Comparison of ENCODE assay signal across 15 mouse cellular contexts in the genomic region with DNA sequence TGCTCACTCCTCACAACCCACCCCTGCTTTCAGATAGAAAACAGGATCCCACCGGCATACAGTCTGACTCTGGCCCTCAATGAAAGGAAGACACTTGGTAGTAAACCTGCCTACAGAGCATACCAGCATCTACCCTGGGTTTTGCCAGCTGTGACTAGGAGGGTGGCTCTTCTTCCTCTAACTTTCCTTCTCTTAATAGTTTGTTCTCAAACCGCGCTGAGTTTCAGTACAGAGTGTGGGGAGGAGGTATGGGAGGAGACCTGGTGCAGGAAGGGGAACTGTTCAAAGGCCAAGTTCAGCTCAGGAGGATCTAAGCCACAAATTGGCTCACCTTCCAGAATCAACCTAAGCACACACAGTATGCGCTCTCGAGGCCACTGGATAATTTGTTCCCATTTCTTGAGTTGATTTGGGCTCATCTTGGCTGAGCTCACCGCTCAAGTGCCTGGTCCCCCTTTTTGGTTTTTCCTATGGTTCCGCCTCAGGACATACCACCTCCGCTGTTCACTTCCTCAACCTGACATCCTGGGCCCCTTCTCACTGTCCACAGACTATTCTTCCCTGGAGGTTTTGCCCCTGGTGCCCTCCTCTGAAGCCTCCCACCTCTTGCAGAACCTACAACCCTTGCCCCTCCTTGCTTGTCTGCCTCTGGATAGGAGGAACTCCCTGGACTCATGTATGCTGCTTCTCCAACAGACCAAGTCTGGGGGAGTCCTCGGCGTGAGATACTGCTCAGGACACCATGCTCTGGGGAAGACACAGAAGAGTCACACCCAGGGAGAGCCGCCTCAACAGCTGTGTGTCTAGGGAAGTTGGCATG. TPM values are rescaled to one million over a fixed set of nuclear protein-coding genes. Genes with fewer than 3 reads are reported as not detected.
DNase-seq lines count a peak whose midpoint lies in the region; ATAC-seq and TF ChIP-seq lines count a peak whose summit lies in the region.
"Had no signal": no experiment of that assay in that cellular context is flagged by ENCODE, and none has a peak within 500 bp of the region (broad histone marks: within the 10 kb centered on the region; RNA-seq: fewer than 3 reads in every experiment).

No protein-coding gene starts in this region.

- peak; percentile 50 to 51 for DNase-seq in spleen, adult 18-20 months
- DNase-seq in spleen, adult 12 weeks (ENCODE audit: low spot score): no peak
- DNase-seq in thymus, postnatal 36 days: peak; percentile 42 to 54
- DNase-seq in right cerebral cortex, postnatal 25 days: no peak
- DNase-seq in Muller cell, postnatal 12 days (ENCODE audit: inconsistent ontology term): no peak
- DNase-seq: cerebellum, postnatal 25 days; retina, postnatal 1 day had no signal

- no peak overlapping the region for H3K9ac ChIP-seq in intestine, embryonic 16.5 days (ENCODE audit: low read depth, low read length)
- no peak overlapping the region for H3K9ac ChIP-seq in intestine, postnatal 0 days (ENCODE audit: low read depth, low read length)

- H3K27me3 ChIP-seq in intestine, embryonic 16.5 days (replicated peaks; ENCODE audit: control insufficient read depth, insufficient read depth, low read length): no peaks in the 10 kb centered on the region
- H3K27me3 ChIP-seq in intestine, postnatal 0 days (replicated peaks; ENCODE audit: control insufficient read depth, insufficient read depth, low read length): no peaks in the 10 kb centered on the region

- H3K4me3 ChIP-seq in intestine, embryonic 16.5 days (ENCODE audit: low read length): no peak overlapping the region
- H3K4me3 ChIP-seq in intestine, postnatal 0 days (ENCODE audit: low read depth, low read length): no peak overlapping the region
- H3K4me3 ChIP-seq: hindbrain, embryonic 10.5 days; myocyte had no signal

- H3K4me2 ChIP-seq in intestine, embryonic 16.5 days (ENCODE audit: low read depth, low read length): no peak overlapping the region
- no peak overlapping the region for H3K4me2 ChIP-seq in intestine, postnatal 0 days (replicated peaks; ENCODE audit: low read depth)

- no peaks in the 10 kb centered on the region for H3K4me1 ChIP-seq in intestine, embryonic 16.5 days (ENCODE audit: control insufficient read depth, insufficient read depth, low read length)
- no peaks in the 10 kb centered on the region; the same call in 1 of the 2 replicates for H3K4me1 ChIP-seq in intestine, postnatal 0 days (replicated peaks; ENCODE audit: control insufficient read depth, insufficient read depth, low read length)
- H3K4me1 ChIP-seq: hindbrain, embryonic 10.5 days had no signal

- H3K9me3 ChIP-seq in intestine, embryonic 16.5 days (ENCODE audit: control insufficient read depth, low read length): no peaks in the 10 kb centered on the region
- no peaks in the 10 kb centered on the region for H3K9me3 ChIP-seq in intestine, postnatal 0 days (ENCODE audit: control insufficient read depth)
- H3K9me3 ChIP-seq: hindbrain, embryonic 10.5 days had no signal

- H3K36me3 ChIP-seq in intestine, embryonic 16.5 days (ENCODE audit: control insufficient read depth, insufficient read depth, low read length): no peaks in the 10 kb centered on the region
- no peaks in the 10 kb centered on the region for H3K36me3 ChIP-seq in intestine, postnatal 0 days (ENCODE audit: control insufficient read depth, insufficient read depth)
- H3K36me3 ChIP-seq: hindbrain, embryonic 10.5 days had no signal

- H3K27ac ChIP-seq in intestine, embryonic 16.5 days (ENCODE audit: low read length): no peak overlapping the region
- no peak overlapping the region for H3K27ac ChIP-seq in intestine, postnatal 0 days (ENCODE audit: low read depth, low read length)
- H3K27ac ChIP-seq: hindbrain, embryonic 10.5 days had no signal

- ATAC-seq in intestine, embryonic 16.5 days: 0 out of 2 replicates have a peak, but pooled peaks have one; percentile 36
- no peak for ATAC-seq in intestine, postnatal 0 days
- peak; percentile 78 for ATAC-seq in megakaryocyte, adult 5-6 weeks (ENCODE audit: poor library complexity, severe bottlenecking)

- TF ChIP-seq CTCF in intestine, postnatal 0 days (IDR thresholded peaks at IDR 0.05; ENCODE audit: low read depth): no peak

- WGBS in intestine, embryonic 16.5 days: 81% methylated on average over 11 of the region's 11 CpGs
- WGBS in intestine, postnatal 0 days: 74% methylated on average over 11 of the region's 11 CpGs

RNA-seq across cellular contexts. Expression of a gene that starts 5.3 kb away (rescaled TPM):
- polyA plus RNA-seq in intestine, embryonic 16.5 days (2015; fragmentation: Nextera tagmentation; extraction: Ambion mirVana): not detected in 2 replicates
- not detected in 2 replicates for polyA plus RNA-seq in intestine, postnatal 0 days (2015; fragmentation: Nextera tagmentation; extraction: Ambion mirVana)
- not detected in 2 replicates for total RNA-seq in megakaryocyte, adult 5-6 weeks (2015)
- 0.18 TPM in 1 of 2 replicates, not detected in the other for total RNA-seq in megakaryocyte, adult 5-6 weeks (2017)
- total RNA-seq: heart, adult 8-10 months; left cerebral cortex, postnatal 25 days had no signal
- polyA plus RNA-seq: C2C12; hindbrain, embryonic 10.5 days; myocyte had no signal

Comparison
In these comparisons a context has a peak if more than half of its experiments do, and no peak if none do; other contexts are left out.
1. DNase-seq: peak in spleen, adult 18-20 months (2 of 2) and thymus, postnatal 36 days (2 of 2); none in spleen, adult 12 weeks (single experiment), right cerebral cortex, postnatal 25 days (single experiment) and Muller cell, postnatal 12 days (single experiment).